Mouse (Mus musculus) embryonic facial prominence, embryonic 15.5 days (tissue): ENCODE results near the gene Cdcp2. TPM values are rescaled to one million over a fixed set of nuclear protein-coding genes. Genes with fewer than 3 reads are reported as not detected.

Experiments
- polyA plus RNA-seq: library from polyadenylated mRNA; unstranded; fragments of >200 nt; fragmentation: Nextera tagmentation; extraction: Ambion mirVana; gene quantifications from 2 replicates; pipeline ENCODE4 v1.2.1, GENCODE M21; 2015

The Cdcp2 gene
- polyA plus RNA-seq, 1 experiment from 2014 or later: not detected

Other genes starting within 250 kb of the Cdcp2 start
- 136 and 137 TPM in 2 replicates for gene Ssbp3, start 186.2 kb upstream of the Cdcp2 start, polyA plus RNA-seq
- gene Mrpl37, start 30.0 kb upstream of the Cdcp2 start, polyA plus RNA-seq: 83.6 and 87.5 TPM in 2 replicates
- 7.6 and 8.2 TPM in 2 replicates for gene Cyb5rl, start 29.9 kb upstream of the Cdcp2 start, polyA plus RNA-seq
- 583 and 621 TPM in 2 replicates for gene Tmem59, start 81.5 kb downstream of the Cdcp2 start, polyA plus RNA-seq
- 22.5 and 24.7 TPM in 2 replicates for gene Tceanc2, start 82.2 kb downstream of the Cdcp2 start, polyA plus RNA-seq
- 0.25 TPM in 2 replicates for gene Ldlrad1, start 112.3 kb downstream of the Cdcp2 start, polyA plus RNA-seq
- 66.6 and 72.3 TPM in 2 replicates for gene Lrrc42, start 156.6 kb downstream of the Cdcp2 start, polyA plus RNA-seq
- 41.1 and 43.9 TPM in 2 replicates for gene Hspb11, start 156.7 kb downstream of the Cdcp2 start, polyA plus RNA-seq
- gene Dio1, start 210.3 kb downstream of the Cdcp2 start, polyA plus RNA-seq: 0.35 and 0.89 TPM in 2 replicates
- gene Yipf1, start 217.5 kb downstream of the Cdcp2 start, polyA plus RNA-seq: 57.3 TPM in 2 replicates